Mouse (Mus musculus) neural tube, embryonic 11.5 days (tissue): ENCODE results near the gene Tollip. TPM values are rescaled to one million over a fixed set of nuclear protein-coding genes. Genes with fewer than 3 reads are reported as not detected.

Experiments
- ATAC-seq: fragments of 200-750 bp; cut with Nextera tagmentation; 2 replicates; pipeline ENCODE4 v1.8.0; 2017; ENCODE audit warnings: moderate number of reproducible peaks, mild to moderate bottlenecking, moderate TSS enrichment, moderate library complexity; ENCODE audit not compliant: insufficient read depth, low FRiP score, low TSS enrichment
- DNase-seq: peaks from one replicate; pipeline ENCODE4 v3.0.0-alpha.2; 2015; ENCODE audit warnings: low spot score
- H3K27ac ChIP-seq: fragments of 300-500 bp; sonication (generic); 2 replicates; pipeline ENCODE4 v1.5.1; 2014; ENCODE audit warnings: low read depth, mild to moderate bottlenecking, low read length
- H3K27me3 ChIP-seq: fragments of 300-500 bp; sonication (generic); 2 replicates; pipeline ENCODE4 v1.6.1; 2014; ENCODE audit warnings: mild to moderate bottlenecking, low read length, mixed read lengths; ENCODE audit not compliant: control insufficient read depth, insufficient read depth
- H3K36me3 ChIP-seq: fragments of 300-500 bp; sonication (generic); 2 replicates; pipeline ENCODE4 v1.6.1; 2014; ENCODE audit warnings: mild to moderate bottlenecking, low read length, moderate library complexity, mixed read lengths; ENCODE audit not compliant: control insufficient read depth, insufficient read depth
- H3K4me1 ChIP-seq: fragments of 300-500 bp; sonication (generic); 2 replicates; pipeline ENCODE4 v1.6.1; 2014; ENCODE audit warnings: low read length, mixed read lengths; ENCODE audit not compliant: control insufficient read depth, insufficient read depth
- H3K4me2 ChIP-seq: fragments of 300-500 bp; sonication (generic); 2 replicates; pipeline ENCODE4 v1.6.1; 2014; ENCODE audit warnings: low read depth, mild to moderate bottlenecking, moderate library complexity
- H3K4me3 ChIP-seq: fragments of 300-500 bp; sonication (generic); 2 replicates; pipeline ENCODE4 v1.5.1; 2014; ENCODE audit warnings: low read depth, low read length
- H3K9ac ChIP-seq: fragments of 300-500 bp; sonication (generic); 2 replicates; pipeline ENCODE4 v1.6.1; 2014; ENCODE audit warnings: mild to moderate bottlenecking, low read length
- H3K9me3 ChIP-seq: fragments of 300-500 bp; sonication (generic); 2 replicates; pipeline ENCODE4 v1.6.1; 2016; ENCODE audit warnings: low read length; ENCODE audit not compliant: control insufficient read depth
- WGBS: fragments of 180-500 bp; shearing (Covaris S2); extraction: QIAGEN DNeasy Blood & Tissue Kit; methylation state at CpG from one replicate; pipeline ENCODE4 v1.1.7; 2014; 5-methylcytosine and 5-hydroxymethylcytosine counted together
- polyA plus RNA-seq: library from polyadenylated mRNA; unstranded; fragments of >200 nt; fragmentation: Nextera tagmentation; extraction: Ambion mirVana; gene quantifications from 2 replicates; pipeline ENCODE4 v1.2.1, GENCODE M21; 2014

Tollip gene
- polyA plus RNA-seq, 1 experiment from 2014 or later = 74.9 TPM

GRCm38 (mm10) chr7:141955565-141956173 lies 37.4 kb upstream of the Tollip start:
- H3K9me3 ChIP-seq = no peaks in the 10 kb centered on the region
- H3K4me3 ChIP-seq = no peak overlapping the region
- WGBS = 78% methylated on average over 5 of the region's 5 CpGs
- peaks cover 2% of the 10 kb centered on the region; the same call in 1 of the 2 replicates for H3K36me3 ChIP-seq
- no peak overlapping the region for H3K27ac ChIP-seq
- no peak overlapping the region for H3K4me2 ChIP-seq
- peaks cover 6% of the 10 kb centered on the region; the same call in 1 of the 2 replicates for H3K4me1 ChIP-seq
- no peaks in the 10 kb centered on the region for H3K27me3 ChIP-seq
- ATAC-seq (no peak), DNase-seq (no peak)
- no peak overlapping the region for H3K9ac ChIP-seq

DNA sequence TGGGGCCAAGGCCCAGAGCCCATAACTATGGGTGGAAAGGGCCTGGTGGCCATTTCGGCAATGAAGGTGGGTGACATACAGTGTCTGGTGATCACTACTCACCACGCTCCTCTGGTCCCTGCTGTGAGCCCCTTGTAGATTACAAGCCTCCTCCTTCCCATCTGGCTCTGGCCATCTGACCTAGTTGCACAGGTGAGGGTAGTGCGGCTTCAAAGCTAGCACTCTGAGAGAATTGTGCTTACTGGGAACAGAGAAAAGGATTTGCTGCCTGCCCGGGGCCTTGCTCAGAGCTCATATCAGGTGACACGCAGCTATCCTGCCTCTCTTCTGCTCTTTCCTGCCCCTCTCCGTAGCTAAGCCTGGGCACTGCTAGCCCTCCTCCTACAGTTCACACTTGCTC lies 35.3 kb upstream of the Tollip start:
- Histone ChIP-seq H3K4me1 (peaks cover 6% of the 10 kb centered on the region; the same call in 1 of the 2 replicates), H3K9ac (no peak overlapping the region), H3K27me3 (peaks cover 7% of the 10 kb centered on the region; the same call in 1 of the 2 replicates), H3K27ac (no peak overlapping the region), H3K4me3 (no peak overlapping the region), H3K4me2 (no peak overlapping the region), H3K36me3 (peaks cover 2% of the 10 kb centered on the region; the same call in 1 of the 2 replicates), H3K9me3 (no peaks in the 10 kb centered on the region)
- WGBS = 83% methylated on average over 6 of the region's 6 CpGs
- DNase-seq (no peak), ATAC-seq (no peak)

DNA sequence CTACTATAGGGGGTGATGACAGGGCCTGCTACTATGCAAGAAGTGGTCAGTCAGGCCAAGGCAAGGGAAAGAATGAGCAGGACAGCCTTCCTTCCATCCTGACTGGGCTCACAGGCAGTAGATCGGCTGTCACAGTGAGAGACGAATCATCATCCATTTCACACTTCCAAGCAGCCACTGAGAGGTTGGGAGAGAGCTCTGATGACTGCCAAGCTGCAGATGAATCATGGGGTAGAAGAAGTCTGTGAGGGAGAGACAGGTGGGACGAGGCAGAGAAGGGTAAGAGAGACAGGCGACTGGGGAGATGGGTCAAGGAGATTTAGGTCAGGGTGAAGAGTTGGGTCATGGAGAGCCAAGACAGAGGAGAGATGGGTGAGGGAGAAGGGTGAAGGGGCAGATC lies 34.6 kb upstream of the Tollip start:
- ATAC-seq = no peak
- peaks cover 7% of the 10 kb centered on the region; the same call in 1 of the 2 replicates for H3K27me3 ChIP-seq
- no peak overlapping the region for H3K4me3 ChIP-seq
- 76% methylated on average over 4 of the region's 4 CpGs for WGBS
- peaks cover 6% of the 10 kb centered on the region; the same call in 1 of the 2 replicates for H3K4me1 ChIP-seq
- no peak overlapping the region for H3K4me2 ChIP-seq
- H3K9me3 ChIP-seq = no peaks in the 10 kb centered on the region
- H3K36me3 ChIP-seq = peaks cover 2% of the 10 kb centered on the region; the same call in 1 of the 2 replicates
- no peak for DNase-seq
- H3K27ac ChIP-seq = no peak overlapping the region
- H3K9ac ChIP-seq = no peak overlapping the region

GRCm38 (mm10) chr7:141951821-141952220 lies 33.5 kb upstream of the Tollip start:
- Histone ChIP-seq H3K9ac (peak overlapping the region; percentile 98; the same call in 1 of the 2 replicates), H3K36me3 (peaks cover 2% of the 10 kb centered on the region; the same call in 1 of the 2 replicates), H3K9me3 (no peaks in the 10 kb centered on the region), H3K27ac (no peak overlapping the region), H3K4me3 (peak overlapping the region; percentile 87), H3K27me3 (peaks cover 7% of the 10 kb centered on the region; the same call in 1 of the 2 replicates), H3K4me1 (peaks cover 6% of the 10 kb centered on the region; the same call in 1 of the 2 replicates), H3K4me2 (peak overlapping the region; percentile 67)
- WGBS = 89% methylated on average over 4 of the region's 4 CpGs
- ATAC-seq (no peak), DNase-seq (no peak)

DNA sequence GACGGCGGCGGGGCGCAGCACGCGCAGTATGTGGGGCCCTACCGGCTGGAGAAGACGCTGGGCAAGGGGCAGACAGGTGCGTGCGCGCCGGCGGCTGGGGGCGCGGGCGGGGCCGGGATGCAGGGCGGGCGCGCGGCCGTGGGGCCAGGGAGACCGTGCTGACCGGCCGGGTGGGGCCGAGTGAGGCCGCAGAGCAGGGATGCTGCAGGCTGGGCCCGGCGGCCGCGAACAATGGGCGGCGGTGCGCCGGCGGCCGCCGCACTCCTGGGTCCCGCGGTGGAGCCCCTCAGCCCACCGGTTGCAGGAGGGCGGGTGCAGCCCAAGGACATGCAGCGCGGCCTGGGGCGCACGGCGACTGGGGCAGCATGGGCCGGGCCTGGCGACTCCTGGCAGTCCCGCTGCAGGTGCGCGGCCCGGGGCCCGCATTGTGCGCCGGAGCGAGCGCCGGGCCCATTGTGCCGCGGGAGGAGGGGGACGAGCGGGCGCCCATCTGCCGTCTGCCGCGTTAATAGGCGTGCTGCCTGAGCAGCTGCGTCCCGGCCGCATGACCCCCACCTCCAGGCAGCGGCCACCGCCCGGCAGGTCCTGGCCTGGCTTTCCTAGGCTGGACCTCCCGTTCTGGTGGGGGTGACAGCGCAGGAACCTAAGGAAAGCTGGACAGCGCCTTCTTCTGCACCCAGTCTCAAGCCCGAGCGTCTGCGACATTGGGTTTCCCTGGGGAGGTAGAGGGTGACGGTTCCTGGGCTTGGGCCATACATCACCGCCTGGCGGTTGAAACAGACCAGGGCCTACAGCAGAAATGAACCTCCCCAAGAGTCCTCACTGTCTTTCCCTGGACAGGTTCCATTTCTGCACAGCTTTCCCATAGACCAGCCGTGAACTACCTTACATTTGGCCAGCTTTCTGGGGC lies 32.1 kb upstream of the Tollip start:
- peaks cover 2% of the 10 kb centered on the region; the same call in 1 of the 2 replicates for H3K36me3 ChIP-seq
- peaks cover 12% of the 10 kb centered on the region; the same call in 1 of the 2 replicates for H3K4me1 ChIP-seq
- H3K4me3 ChIP-seq = peak overlapping the region; percentile 87
- H3K9me3 ChIP-seq = no peaks in the 10 kb centered on the region
- peak overlapping the region; percentile 98 for H3K27ac ChIP-seq
- ATAC-seq (peak; percentile 72), DNase-seq (peak; percentile 84)
- H3K27me3 ChIP-seq = peaks cover 7% of the 10 kb centered on the region; the same call in 1 of the 2 replicates
- peak overlapping the region; percentile 98 for H3K9ac ChIP-seq
- 1% methylated on average over 64 of the region's 84 CpGs for WGBS
- peak overlapping the region; percentile 67 for H3K4me2 ChIP-seq

DNA sequence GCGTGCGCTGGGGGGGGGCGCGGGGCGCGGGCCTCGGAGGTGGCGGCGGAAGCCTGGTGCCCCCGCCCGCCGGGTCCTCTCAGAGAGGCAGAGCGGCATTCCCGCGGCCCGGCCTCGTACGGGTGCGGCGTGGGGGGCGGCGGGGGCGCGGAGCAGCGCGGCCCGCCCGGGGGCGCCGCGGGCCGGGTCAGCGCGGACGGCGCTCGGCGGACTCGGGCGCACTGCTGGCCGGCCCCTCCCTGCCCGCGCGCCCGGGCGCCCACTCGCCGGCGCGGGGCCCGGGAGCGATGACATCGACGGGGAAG lies 31.4 kb upstream of the Tollip start:
- Histone ChIP-seq H3K27ac (peak overlapping the region; percentile 98), H3K4me3 (peak overlapping the region; percentile 87), H3K9ac (peak overlapping the region; percentile 98), H3K36me3 (peaks cover 2% of the 10 kb centered on the region; the same call in 1 of the 2 replicates), H3K9me3 (no peaks in the 10 kb centered on the region), H3K4me1 (peaks cover 12% of the 10 kb centered on the region; the same call in 1 of the 2 replicates), H3K4me2 (peak overlapping the region; percentile 67), H3K27me3 (peaks cover 7% of the 10 kb centered on the region; the same call in 1 of the 2 replicates)
- DNase-seq = no peak
- peak; percentile 41 for ATAC-seq
- WGBS = 0% methylated on average over 24 of the region's 54 CpGs

GRCm38 (mm10) chr7:141948906-141949798 lies 30.8 kb upstream of the Tollip start, which contains the start of gene Brsk2:
Brsk2 (plus strand) TSS chr7:141949751.
- peaks cover 10% of the 10 kb centered on the region; the same call in 1 of the 2 replicates for H3K4me1 ChIP-seq
- H3K4me2 ChIP-seq = peak within 1 kb of the TSS; percentile 67
- peak; percentile 80 for ATAC-seq
- H3K9ac ChIP-seq = peak within 1 kb of the TSS; percentile 98
- peak within 1 kb of the TSS; percentile 87 for H3K4me3 ChIP-seq
- H3K36me3 ChIP-seq = peaks cover 2% of the 10 kb centered on the region; the same call in 1 of the 2 replicates
- 2% methylated on average over 49 of the region's 55 CpGs for WGBS
- no peaks in the 10 kb centered on the region for H3K9me3 ChIP-seq
- H3K27me3 ChIP-seq = peaks cover 7% of the 10 kb centered on the region; the same call in 1 of the 2 replicates
- H3K27ac ChIP-seq = peak within 1 kb of the TSS; percentile 98
- DNase-seq = peak; percentile 93

GRCm38 (mm10) chr7:141948045-141948444 lies 29.7 kb upstream of the Tollip start:
- DNase-seq (no peak), ATAC-seq (no peak)
- 60% methylated on average over 1 of the region's 1 CpGs for WGBS
- Histone ChIP-seq H3K27ac (no peak overlapping the region), H3K36me3 (peaks cover 2% of the 10 kb centered on the region; the same call in 1 of the 2 replicates), H3K4me3 (no peak overlapping the region), H3K9me3 (no peaks in the 10 kb centered on the region), H3K9ac (no peak overlapping the region), H3K4me1 (peaks cover 8% of the 10 kb centered on the region; the same call in 1 of the 2 replicates), H3K27me3 (peaks cover 7% of the 10 kb centered on the region; the same call in 1 of the 2 replicates), H3K4me2 (no peak overlapping the region)
